Mouse (Mus musculus) left cerebral cortex, adult 9 months (tissue): ENCODE measurements around the gene Tsen15.

ENCODE experiments used
- DNase-seq, 2 experiments: peaks; one replicate each; pipeline ENCODE4 v3.0.0; 2022; ENCODE audit warnings: low spot score in 2 of 2

The Tsen15 gene

DNA sequence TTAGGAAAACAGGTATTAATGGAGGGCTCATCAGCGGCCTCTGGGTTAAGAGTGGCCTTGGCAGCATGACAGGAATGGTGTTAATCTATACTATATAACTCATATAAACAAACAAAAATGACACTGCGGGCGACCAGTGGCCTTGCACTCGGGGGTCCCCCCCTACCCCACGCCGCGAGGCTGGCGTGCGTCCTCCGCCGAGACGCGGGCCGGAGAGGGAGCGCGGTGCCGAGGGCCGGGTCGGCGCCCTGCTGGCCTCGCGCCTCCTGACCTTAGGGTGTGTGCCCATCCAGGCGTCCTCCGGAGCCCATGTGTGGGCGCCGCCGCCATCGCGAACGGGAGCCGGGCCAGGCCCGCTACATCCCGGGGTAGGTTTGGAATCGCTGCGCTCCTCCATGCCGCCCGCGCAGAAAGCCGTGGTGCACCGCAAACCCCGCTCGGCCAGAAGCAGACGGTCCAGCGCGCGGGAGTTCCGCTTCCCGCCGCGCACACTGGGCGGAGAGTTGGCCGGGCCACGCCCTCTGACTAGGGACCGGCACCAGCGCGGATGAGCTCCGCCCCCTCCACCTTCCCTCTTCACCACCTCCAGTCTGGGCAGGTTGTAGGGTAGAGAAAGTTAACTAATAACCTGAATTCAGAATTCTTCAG is at the start of gene Tsen15:
Gene Tsen15 (minus strand): TSS at position 501 of the 648 bp plus-strand sequence.
- peak; percentile 55 to 86 for DNase-seq

- no peak for DNase-seq
Observed at GRCm38 (mm10) chr1:152434166-152434565, 47.7 kb upstream of the Tsen15 start.

- DNase-seq: no peak
Observed at GRCm38 (mm10) chr1:152429805-152430204, 43.3 kb upstream of the Tsen15 start.

DNA sequence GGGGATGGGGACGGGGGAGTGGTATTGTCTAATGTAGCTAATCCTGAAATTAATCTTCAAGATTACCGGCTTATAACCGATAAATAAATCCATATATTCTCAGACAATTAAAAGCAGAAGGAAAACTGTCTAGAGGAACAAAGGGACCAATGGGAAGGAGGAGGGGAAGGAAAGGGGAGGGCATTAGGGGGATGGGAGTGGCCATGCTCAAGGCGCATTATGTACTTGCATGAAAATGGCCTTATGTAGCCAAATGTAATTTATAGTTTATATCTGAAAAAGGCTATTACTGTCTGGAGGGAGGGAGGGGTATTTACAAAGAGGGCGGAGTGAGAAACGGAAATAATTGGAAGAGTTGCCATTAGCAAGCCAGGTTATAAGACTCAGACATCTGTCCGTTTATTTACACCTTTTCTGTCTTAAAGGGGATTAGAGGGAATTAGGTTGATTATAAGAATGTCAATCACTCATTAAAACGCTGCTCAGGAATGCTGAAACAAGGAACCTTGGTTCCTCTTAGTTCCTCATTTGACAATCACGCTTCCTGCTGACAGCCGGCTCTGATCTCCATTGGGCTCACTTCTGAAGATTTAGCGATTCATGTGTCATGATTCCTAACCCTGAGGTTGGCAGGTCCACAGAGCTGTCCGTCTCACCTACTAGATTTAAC is 41.6 kb upstream of the Tsen15 start:
- DNase-seq: no peak

- DNase-seq: no peak
Observed at GRCm38 (mm10) chr1:152423052-152423451, 36.6 kb upstream of the Tsen15 start.

DNA sequence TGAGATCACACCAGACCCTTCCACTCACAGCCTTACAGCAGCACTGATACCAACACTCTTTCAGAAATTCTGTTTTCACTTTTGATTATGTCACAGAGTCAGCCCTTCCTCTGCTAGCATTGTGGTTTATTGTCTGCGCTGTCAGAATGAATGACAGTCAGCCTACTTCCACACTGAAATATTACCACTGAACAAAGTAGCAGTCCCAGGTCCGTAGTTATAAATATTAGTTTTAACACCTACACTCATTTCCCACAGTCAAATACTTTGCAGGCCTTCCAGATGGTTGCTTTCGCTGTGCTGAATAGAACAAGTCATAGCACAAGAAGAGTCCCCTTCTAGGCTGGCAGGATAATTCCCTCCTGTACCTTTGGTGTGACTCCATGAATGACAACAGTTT is 35.8 kb upstream of the Tsen15 start:
- DNase-seq: no peak

GRCm38 (mm10) chr1:152417602-152418001 is 31.1 kb upstream of the Tsen15 start:
- DNase-seq: no peak

DNA sequence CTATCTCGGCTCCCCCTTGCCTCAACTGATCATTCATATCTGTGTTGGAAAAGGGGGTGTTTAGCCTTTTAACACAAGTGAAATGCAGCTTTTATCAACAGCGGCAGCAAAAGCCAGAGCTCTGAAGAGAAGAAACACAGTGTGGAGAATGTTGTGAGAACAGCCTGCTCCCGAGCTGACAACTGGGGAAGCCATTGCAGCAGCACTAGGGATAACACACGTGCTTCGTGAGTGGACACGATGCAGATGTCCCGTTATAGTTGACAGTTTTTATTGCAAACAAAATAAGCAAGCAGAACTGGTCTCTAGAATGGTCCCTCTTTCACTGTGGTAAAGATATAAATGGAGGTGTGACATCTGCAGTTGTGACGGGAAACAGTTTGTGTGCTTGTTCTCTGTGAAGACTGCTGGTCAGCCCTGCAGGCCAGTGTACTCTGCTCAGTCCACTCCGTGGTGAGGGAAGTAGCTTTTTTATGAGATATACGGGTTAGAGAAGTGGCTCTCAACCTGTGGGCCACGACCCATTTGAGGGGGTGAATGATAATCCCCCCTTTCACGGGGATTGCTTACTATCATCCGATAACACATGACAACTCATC is 29.9 kb upstream of the Tsen15 start:
- no peak for DNase-seq

DNA sequence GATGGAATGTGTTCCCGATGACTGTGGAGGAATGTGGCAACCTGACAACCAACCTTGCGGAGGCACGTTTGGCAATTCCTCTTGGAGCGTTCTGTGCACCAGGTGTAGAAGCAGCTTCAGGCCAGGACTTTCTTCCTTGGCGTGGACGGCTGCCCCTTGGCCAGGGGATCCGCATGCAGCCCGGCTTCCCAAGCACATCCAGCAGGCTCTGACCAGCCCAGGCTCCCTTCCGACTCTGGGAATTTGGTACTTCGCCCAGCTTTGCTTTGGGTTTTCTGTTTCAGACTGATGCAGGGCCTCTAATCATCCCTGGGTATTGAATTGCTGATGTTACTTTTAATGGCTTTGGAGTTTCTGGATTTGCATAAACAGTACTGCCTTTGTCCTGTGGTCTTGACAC is 28.0 kb upstream of the Tsen15 start:
- peak in 1 of 2 experiments; percentile 38 for DNase-seq

DNA sequence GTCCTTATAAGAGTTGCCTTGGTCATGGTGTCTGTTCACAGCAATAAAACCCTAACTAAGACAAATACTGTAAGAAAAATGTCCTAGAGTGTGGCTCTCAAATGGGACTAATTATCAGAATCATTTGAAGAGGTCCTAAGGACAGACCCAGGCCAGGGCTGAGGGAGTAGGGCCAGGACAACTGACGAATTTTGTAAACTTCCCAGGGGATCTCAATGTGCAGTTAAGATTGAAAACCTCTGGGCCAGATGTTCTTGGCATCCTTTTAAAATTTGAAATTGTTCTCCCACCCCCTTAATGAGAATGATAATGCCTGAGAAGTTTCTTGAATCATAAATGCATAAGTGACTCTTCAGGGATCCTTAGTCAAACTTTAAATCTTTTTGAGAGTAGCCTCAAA is 27.5 kb upstream of the Tsen15 start:
- no peak for DNase-seq

GRCm38 (mm10) chr1:152413116-152413515 is 26.6 kb upstream of the Tsen15 start:
- no peak for DNase-seq

DNA sequence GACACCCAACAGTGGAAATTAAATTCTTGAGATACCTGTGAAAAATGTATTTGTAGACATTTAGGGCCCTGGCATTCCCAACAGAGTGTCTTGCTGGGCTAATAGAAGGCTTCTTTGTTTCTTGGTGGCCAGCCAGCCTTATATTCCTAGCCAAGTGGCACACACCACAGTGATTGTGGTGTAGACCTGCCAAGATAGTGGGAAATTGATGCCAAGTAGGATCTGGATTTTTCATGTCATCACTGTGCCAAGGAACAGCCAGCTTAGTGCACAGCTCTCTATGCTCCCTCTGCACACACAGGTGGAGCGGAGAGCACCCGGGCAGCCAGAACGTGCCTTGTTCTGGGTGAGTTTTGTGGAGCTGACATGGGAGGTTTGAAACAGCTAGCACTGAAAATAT is 24.2 kb upstream of the Tsen15 start:
- peak in 1 of 2 experiments; percentile 39 for DNase-seq

- DNase-seq: no peak
Observed at GRCm38 (mm10) chr1:152409356-152409755, 22.9 kb upstream of the Tsen15 start.

GRCm38 (mm10) chr1:152407021-152407946 is 20.8 kb upstream of the Tsen15 start:
- no peak for DNase-seq

GRCm38 (mm10) chr1:152400556-152401540 is 14.4 kb upstream of the Tsen15 start:
- peak in 1 of 2 experiments; percentile 58 for DNase-seq

DNA sequence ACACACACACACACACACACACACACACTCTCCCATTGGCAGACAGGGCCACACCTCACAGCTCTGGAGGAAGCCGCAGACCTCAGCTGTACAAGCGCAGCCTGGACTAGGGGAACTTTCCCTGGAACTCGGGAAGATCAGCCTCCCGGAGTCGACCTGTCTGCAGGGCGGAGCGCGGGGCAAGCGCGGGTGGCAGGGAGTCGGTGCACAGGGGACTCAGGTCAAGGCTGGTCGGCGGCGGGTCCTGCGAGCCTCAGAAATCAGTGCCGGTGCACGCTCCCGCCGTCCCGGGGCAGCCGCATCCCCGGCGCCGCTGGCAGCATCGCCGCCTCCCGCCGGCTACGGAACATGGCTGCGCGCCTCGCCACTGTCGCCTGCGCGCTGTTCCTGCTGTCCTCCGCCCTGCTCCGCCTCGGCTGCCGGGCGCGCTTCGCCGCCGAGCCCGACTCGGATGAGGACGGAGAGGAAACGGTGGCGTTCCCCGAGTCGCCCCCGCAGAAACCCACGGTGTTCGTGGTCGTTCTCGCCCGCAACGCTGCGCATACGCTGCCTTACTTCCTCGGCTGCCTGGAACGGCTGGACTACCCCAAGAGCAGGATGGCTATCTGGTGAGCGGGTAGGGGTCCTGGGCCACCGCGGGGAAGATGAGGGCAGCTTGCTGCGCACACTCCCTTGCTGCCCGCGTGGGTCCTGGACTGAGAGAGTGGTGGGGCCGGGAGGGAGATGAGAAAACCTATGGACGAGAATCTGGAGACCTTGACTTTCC is 13.5 kb upstream of the Tsen15 start, which contains the start of gene Colgalt2:
Gene Colgalt2 (plus strand): TSS at position 41 of the 766 bp plus-strand sequence.
- DNase-seq: peak in 1 of 2 experiments; percentile 40

GRCm38 (mm10) chr1:152398708-152399107 is 12.2 kb upstream of the Tsen15 start:
- no peak for DNase-seq

GRCm38 (mm10) chr1:152394956-152395515 is 8.5 kb upstream of the Tsen15 start:
- DNase-seq: no peak

- DNase-seq: peak in 1 of 2 experiments; percentile 55
Observed at GRCm38 (mm10) chr1:152394137-152394536, 7.6 kb upstream of the Tsen15 start.
